Mouse (Mus musculus) large intestine, adult 2 months (tissue): ENCODE data around the gene Olfr487. TPM values are rescaled to one million over a fixed set of nuclear protein-coding genes. Genes with fewer than 3 reads are reported as not detected.
"Not testable (repeated sequence)": the region's sequence is repeated elsewhere in the genome, so short reads cannot be mapped to it uniquely, and the experiment has no call there.

Experiments
- DNase-seq: peaks from one replicate; pipeline ENCODE4 v3.0.0-alpha.2; 2012; ENCODE audit warnings: low read depth, low spot score
- WGBS: fragments of 180-500 bp; shearing (Covaris S2); methylation state at CpG from one replicate; pipeline ENCODE4 v1.1.7; 2018; 5-methylcytosine and 5-hydroxymethylcytosine counted together
- polyA plus RNA-seq: library from polyadenylated mRNA; depleted of rRNA; stranded (reverse); fragments of >200 nt; gene quantifications from 2 replicates; pipeline ENCODE4 v1.2.3, GENCODE M21; 2012; rRNA removed

The Olfr487 gene
- polyA plus RNA-seq = not detected in 2 replicates

DNA sequence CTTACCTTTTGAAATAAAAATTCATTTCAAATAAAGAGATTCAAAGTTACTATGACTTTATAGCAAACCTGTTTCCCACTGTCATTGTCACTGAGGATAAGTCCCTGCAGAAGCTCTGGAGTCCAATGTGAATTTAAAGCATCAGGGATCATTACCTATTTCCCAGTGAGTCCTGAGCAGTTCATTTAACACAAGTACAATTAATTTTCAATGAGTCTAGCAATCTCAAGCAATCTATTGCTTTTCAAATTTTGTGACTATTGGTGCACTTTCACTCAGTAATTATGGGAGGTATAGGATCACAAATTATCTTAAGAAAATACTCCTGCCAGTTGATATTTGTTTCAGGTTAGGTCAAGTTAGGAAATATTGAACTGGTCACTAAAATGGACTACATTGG is at the start of gene Olfr487:
Olfr487 (minus strand) TSS at position 101 of the 400 bp plus-strand sequence.
- DNase-seq = not testable (repeated sequence)

DNA sequence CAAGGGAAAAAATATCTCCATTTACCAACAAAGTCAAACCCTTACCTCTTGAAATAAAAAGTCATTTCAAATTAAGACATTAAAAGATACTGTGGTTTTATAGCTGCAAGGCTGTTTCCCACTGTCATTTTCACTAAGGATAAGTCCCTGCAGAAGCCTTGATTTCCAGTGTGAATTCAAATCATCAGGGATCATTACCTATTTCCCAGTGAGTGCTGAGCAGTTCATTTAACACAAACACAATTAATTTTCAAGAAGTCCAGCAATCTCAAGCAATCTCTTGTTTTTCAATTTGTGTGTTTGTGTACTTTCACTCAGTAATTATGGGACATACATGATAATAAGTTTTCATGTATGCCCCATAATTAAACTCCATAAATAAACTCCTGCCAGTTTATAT is 43.8 kb upstream of the Olfr487 start, which contains the start of gene Olfr488:
Olfr488 (minus strand) TSS at position 101 of the 400 bp plus-strand sequence.
- DNase-seq = no peak

- 62% methylated on average over 3 of the region's 3 CpGs for WGBS
Observed at GRCm38 (mm10) chr7:108233551-108233950, 19.1 kb upstream of the Olfr487 start.

GRCm38 (mm10) chr7:108196938-108197337 is 17.5 kb downstream of the Olfr487 start:
- WGBS = 75% methylated on average over 6 of the region's 6 CpGs
- DNase-seq = no peak

More at GRCm38 (mm10) chr7:108233551-108233950, 19.1 kb upstream of the Olfr487 start:
- DNase-seq = no peak

DNA sequence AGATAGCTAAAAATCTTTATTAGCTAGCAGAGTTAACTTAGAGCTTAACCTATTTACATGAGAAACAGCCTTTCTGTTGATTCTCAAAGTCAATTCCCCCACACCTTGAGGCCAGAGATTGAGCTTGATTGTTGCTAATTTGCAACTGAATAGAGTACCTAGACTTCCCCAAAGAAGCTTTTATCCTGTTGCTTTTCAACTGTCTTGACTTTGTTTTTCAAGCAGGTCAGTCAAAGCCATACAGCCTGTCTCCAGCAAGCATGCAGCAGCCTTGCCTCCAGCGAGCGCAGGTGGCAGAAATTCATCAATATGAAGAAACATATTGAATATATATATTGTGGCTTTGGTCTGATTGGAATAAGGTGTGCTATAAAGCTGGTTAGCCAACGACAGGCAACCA is 18.1 kb downstream of the Olfr487 start:
- not testable (repeated sequence) for DNase-seq
- WGBS = 63% methylated on average over 3 of the region's 3 CpGs

DNA sequence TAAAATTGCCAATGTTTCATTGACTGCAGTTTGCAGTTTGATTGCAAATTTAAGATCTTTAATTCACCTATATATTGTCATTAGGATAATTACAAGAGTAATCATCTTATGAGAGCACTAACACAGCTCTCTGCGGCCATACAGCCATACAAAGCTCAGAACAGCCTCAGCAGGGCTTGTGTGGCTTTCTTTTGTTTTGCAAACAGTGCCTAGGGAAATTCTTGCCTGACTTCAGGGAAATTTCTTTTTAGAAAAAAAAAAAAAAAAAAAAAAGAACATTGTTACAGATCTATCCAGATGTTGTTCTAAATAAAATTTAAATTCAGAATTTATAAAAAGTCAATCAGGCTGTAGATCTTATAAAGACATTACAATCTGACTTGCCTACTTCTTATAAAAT is 21.7 kb downstream of the Olfr487 start:
- 59% methylated on average over 1 of the region's 1 CpGs for WGBS
- DNase-seq = not testable (repeated sequence)

DNA sequence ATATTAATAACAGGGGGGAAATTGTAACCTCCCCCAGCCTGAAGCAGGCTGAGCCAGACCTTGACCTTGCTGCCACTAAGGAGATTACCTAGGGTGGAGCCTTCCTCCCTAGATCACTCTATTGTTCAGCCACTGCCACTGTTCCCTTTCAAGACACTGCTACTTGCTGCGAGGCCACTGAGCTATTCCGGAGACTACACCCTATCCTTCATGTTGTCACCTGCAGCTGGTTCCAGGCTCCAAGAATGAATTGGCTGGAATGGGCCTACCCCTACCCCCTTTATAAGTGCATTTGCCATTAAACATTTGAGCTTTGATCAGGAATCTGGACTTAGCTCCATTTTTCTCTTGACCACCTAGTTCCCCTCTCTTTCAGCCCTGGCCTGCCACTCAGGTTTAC is 23.2 kb downstream of the Olfr487 start:
- WGBS = 60% methylated on average over 2 of the region's 2 CpGs
- not testable (repeated sequence) for DNase-seq

DNA sequence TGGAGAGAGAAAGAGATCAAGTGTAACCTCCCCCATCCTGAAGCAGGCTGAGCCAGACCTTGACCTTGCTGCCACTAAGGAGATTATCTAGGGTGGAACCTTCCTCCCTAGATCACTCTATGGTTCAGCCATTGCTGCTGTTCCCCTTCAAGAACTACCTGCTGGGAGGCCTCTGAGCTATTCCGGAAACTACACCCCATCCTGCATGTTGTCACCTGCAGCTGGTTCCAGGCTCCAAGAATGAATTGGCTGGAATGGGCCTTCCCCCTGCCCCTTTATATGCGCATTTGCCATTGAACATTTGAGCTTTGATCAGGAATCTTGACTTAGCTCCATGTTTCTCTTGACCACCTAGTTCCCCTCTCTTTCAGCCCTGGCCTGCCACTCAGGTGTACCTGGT is 29.2 kb downstream of the Olfr487 start:
- 89% methylated on average over 2 of the region's 2 CpGs for WGBS
- not testable (repeated sequence) for DNase-seq

- DNase-seq = not testable (repeated sequence)
- WGBS = 72% methylated on average over 3 of the region's 3 CpGs
Observed at GRCm38 (mm10) chr7:108184401-108184800, 30.0 kb downstream of the Olfr487 start.

DNA sequence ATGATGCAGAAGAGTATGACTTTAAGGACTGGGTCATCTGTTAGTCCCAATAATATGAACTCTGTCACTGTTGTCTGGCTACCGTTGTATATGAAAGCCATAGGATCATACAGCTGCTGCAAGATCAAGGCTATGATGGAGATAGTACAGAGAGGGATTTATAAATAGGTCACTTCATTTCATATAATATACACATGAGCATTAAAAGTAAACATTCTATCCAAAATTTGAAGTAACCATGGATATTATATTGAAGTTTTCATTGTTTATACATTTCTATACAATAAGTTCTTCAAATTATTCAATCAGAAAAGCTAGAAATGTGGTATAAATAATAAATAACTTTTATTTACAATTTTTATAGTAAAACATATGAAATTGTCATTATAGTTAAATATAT is 41.8 kb downstream of the Olfr487 start, which contains the start of gene Olfr486:
Olfr486 (minus strand) TSS at position 101 of the 400 bp plus-strand sequence.
- WGBS = 72% methylated on average over 1 of the region's 1 CpGs

GRCm38 (mm10) chr7:108159771-108160170 is 54.7 kb downstream of the Olfr487 start, which contains the start of gene Olfr485:
Gene Olfr485 (minus strand): TSS chr7:108159871.
- DNase-seq = no peak

More for the DNA sequence above, 41.8 kb downstream of the Olfr487 start, which contains the start of gene Olfr486:
- not testable (repeated sequence) for DNase-seq

Other genes with a start within 250 kb of the Olfr487 start
- not detected in 2 replicates for gene Olfr476, start 249.8 kb downstream of the Olfr487 start, polyA plus RNA-seq
- not detected in 2 replicates for gene Olfr477, start 227.9 kb downstream of the Olfr487 start, polyA plus RNA-seq
- gene Olfr478, start 180.6 kb downstream of the Olfr487 start, polyA plus RNA-seq = not detected in 2 replicates
- not detected in 2 replicates for gene Olfr479, start 163.9 kb downstream of the Olfr487 start, polyA plus RNA-seq
- not detected in 2 replicates for gene Olfr480, start 147.3 kb downstream of the Olfr487 start, polyA plus RNA-seq
- gene Olfr481, start 134.8 kb downstream of the Olfr487 start, polyA plus RNA-seq = not detected in 2 replicates
- gene Olfr482, start 117.0 kb downstream of the Olfr487 start, polyA plus RNA-seq = not detected in 2 replicates
- not detected in 2 replicates for gene Olfr483, start 113.8 kb downstream of the Olfr487 start, polyA plus RNA-seq
- gene Olfr484, start 87.2 kb downstream of the Olfr487 start, polyA plus RNA-seq = not detected in 2 replicates
- not detected in 2 replicates for gene Olfr485, start 54.8 kb downstream of the Olfr487 start, polyA plus RNA-seq
- not detected in 2 replicates for gene Olfr486, start 41.9 kb downstream of the Olfr487 start, polyA plus RNA-seq
- not detected in 2 replicates for gene Olfr488, start 43.7 kb upstream of the Olfr487 start, polyA plus RNA-seq
- not detected in 2 replicates for gene Olfr490, start 74.3 kb upstream of the Olfr487 start, polyA plus RNA-seq
- not detected in 2 replicates for gene Olfr491, start 98.8 kb upstream of the Olfr487 start, polyA plus RNA-seq
- gene Olfr492, start 109.0 kb upstream of the Olfr487 start, polyA plus RNA-seq = not detected in 2 replicates
- not detected in 2 replicates for gene Olfr493, start 132.3 kb upstream of the Olfr487 start, polyA plus RNA-seq
- gene Olfr494, start 150.7 kb upstream of the Olfr487 start, polyA plus RNA-seq = not detected in 2 replicates
- not detected in 2 replicates for gene Olfr495, start 178.5 kb upstream of the Olfr487 start, polyA plus RNA-seq
- not detected in 2 replicates for gene Olfr497, start 205.8 kb upstream of the Olfr487 start, polyA plus RNA-seq